12 mouse cellular contexts compared by ENCODE assay signal in genomic region chr9:102211296-102212035, GRCm38 (mm10).
A peak's percentile ranks its signal among the peaks of the same experiment; 100 is the strongest.
DNase-seq lines count a peak whose midpoint lies in the region; ATAC-seq lines count a peak whose summit lies in the region.
"Had no signal": no experiment of that assay in that cellular context is flagged by ENCODE, and none has a peak within 500 bp of the region (broad histone marks: within the 10 kb centered on the region; RNA-seq: fewer than 3 reads in every experiment).

No protein-coding gene starts in this region.

- H3K4me3 ChIP-seq in midbrain, embryonic 12.5 days: no peak overlapping the region
- no peak overlapping the region for H3K4me3 ChIP-seq in heart, embryonic 11.5 days (ENCODE audit: low read depth, low read length)
- H3K4me3 ChIP-seq: heart, adult 2 months had no signal

- 0 out of 2 replicates have a peak, but pooled peaks cover 6% of the 10 kb centered on the region for H3K36me3 ChIP-seq in midbrain, embryonic 12.5 days
- no peaks in the 10 kb centered on the region for H3K36me3 ChIP-seq in heart, embryonic 11.5 days (ENCODE audit: control insufficient read depth, insufficient read depth, low read length)

- H3K4me1 ChIP-seq in midbrain, embryonic 12.5 days: peaks cover 49% of the 10 kb centered on the region
- H3K4me1 ChIP-seq in heart, embryonic 11.5 days (ENCODE audit: control insufficient read depth, insufficient read depth, low read length): no peaks in the 10 kb centered on the region

- peak; percentile 18 to 38 for DNase-seq in frontal cortex, postnatal 10 days (ENCODE audit: low spot score in 2 of 2)
- no peak for DNase-seq in frontal cortex, postnatal 25 days (ENCODE audit: low spot score in 2 of 2)
- peak; percentile 87 for DNase-seq in embryo, embryonic 10 days (ENCODE audit: low spot score)
- peak; percentile 17 for DNase-seq in forelimb bud, embryonic 11.5 days (ENCODE audit: low read depth, low spot score)
- no peak for DNase-seq in cerebellum, adult 11 months
- DNase-seq in adrenal gland, postnatal 36 days: no peak
- DNase-seq: cerebellum, adult 2 months; heart, adult 2 months; lung, adult 2 months had no signal

- H3K9me3 ChIP-seq in midbrain, embryonic 12.5 days: no peaks in the 10 kb centered on the region
- no peaks in the 10 kb centered on the region for H3K9me3 ChIP-seq in heart, embryonic 11.5 days (replicated peaks; ENCODE audit: control insufficient read depth, low read length)

- WGBS in midbrain, embryonic 12.5 days: 2% methylated on average over 10 of the region's 10 CpGs
- 40% methylated on average over 10 of the region's 10 CpGs for WGBS in heart, embryonic 11.5 days (ENCODE audit: insufficient replicate concordance)

- no peak overlapping the region for H3K9ac ChIP-seq in midbrain, embryonic 12.5 days (replicated peaks)
- no peak overlapping the region for H3K9ac ChIP-seq in heart, embryonic 11.5 days (ENCODE audit: low read depth, low read length)

- H3K27me3 ChIP-seq in midbrain, embryonic 12.5 days: peaks cover 67% of the 10 kb centered on the region
- H3K27me3 ChIP-seq in heart, embryonic 11.5 days (ENCODE audit: control insufficient read depth, insufficient read depth, low read length): 0 out of 2 replicates have a peak, but pooled peaks cover 2% of the 10 kb centered on the region
- H3K27me3 ChIP-seq: Patski had no signal

- H3K27ac ChIP-seq in midbrain, embryonic 12.5 days (replicated peaks): peak overlapping the region; percentile 82
- H3K27ac ChIP-seq in heart, embryonic 11.5 days (ENCODE audit: low read depth, low read length): no peak overlapping the region
- H3K27ac ChIP-seq: heart, adult 2 months had no signal

- peak overlapping the region; percentile 27; the same call in 1 of the 2 replicates for H3K4me2 ChIP-seq in midbrain, embryonic 12.5 days (replicated peaks)
- H3K4me2 ChIP-seq in heart, embryonic 11.5 days: no peak overlapping the region

- ATAC-seq in midbrain, embryonic 12.5 days (ENCODE audit: low FRiP score, low read depth): peak; percentile 97
- ATAC-seq in heart, embryonic 11.5 days (replicated peaks; ENCODE audit: insufficient number of reproducible peaks, low FRiP score, low TSS enrichment): no peak
- ATAC-seq: Patski had no signal

Comparison
In these comparisons a context has a peak if more than half of its experiments do, and no peak if none do; other contexts are left out.
1. DNase-seq: peak in frontal cortex, postnatal 10 days (2 of 2), embryo, embryonic 10 days (single experiment) and forelimb bud, embryonic 11.5 days (single experiment); none in frontal cortex, postnatal 25 days (0 of 2), cerebellum, adult 11 months (single experiment) and adrenal gland, postnatal 36 days (0 of 2).